Mouse (Mus musculus): ENCODE measurements at regions not wholly inside any gene's neighbourhood (a gene's known extent, or its start where the extent isn't known, plus 50 kb on each side); places are given as distances from the start of the nearest gene placed in this dataset.

DNA sequence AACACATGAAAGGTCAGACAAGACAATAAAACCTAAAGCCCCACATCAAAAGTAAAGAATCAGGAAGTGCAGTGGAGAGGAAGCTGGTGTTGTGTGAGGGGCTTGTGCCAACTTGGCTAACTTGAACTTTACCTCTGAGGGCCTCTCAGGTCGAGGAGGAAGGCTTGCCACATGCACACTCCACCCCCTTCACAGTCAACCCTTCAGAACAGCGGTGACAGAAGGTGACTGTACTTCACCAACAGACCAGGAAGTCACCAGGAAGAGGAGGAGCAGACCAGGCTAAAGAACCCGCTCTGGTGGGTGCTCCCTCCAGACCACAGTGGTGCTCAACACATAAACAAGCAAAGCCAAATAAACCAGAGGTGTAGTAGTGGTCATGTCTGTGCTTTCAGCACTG lies 341.0 kb downstream of the Zfp706 start:
- no peak for DNase-seq

DNA sequence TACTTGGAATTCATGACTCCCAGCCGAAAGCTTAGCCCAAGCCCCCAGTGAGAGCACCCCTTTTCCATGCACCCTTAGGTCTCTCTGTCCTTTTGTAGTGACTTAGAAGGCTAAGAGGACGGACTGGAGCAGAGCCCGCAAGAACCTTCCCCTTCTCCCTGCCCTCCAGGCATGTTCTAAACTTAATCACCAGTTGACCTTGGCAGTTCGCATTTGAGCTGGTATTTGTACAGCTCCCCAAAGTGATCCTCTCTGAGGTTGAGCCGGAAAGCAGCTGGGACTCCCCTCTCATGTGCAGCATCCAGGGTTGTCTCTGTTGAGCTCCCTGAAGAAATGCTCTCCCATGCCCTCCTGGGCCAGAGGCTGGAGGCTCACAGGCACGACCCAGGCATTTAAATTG lies 343.2 kb downstream of the Zfp706 start:
- DNase-seq = no peak

DNA sequence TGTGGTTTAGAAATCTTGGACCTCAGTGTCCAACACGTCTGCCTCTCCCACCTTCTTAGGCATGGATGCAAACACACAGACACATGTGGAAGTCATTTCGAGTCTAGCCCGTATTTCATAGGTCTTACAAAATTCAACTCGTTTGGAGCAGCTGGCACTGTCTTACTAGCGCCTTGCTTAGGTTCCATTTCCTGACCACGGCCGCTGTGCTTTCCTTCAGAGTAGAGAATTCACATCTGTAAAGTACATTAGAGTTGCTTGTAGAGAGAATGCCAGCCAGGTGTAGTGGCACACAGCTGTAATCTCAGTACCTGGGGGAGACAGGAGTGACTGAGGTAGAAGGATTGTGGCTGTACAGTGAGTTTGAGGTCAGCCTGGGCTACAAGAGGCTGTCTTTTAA lies 346.6 kb downstream of the Zfp706 start:
- DNase-seq = no peak

All from cerebellum, adult 18-20 months (tissue).